Comparison of ENCODE assay signal across 19 mouse cellular contexts in genomic region chr11:117422713-117423112, GRCm38 (mm10).
A peak's percentile ranks its signal among the peaks of the same experiment; 100 is the strongest.
DNase-seq lines count a peak whose midpoint lies in the region; ATAC-seq and TF ChIP-seq lines count a peak whose summit lies in the region.
"Had no signal": no experiment of that assay in that cellular context is flagged by ENCODE, and none has a peak within 500 bp of the region (broad histone marks: within the 10 kb centered on the region; RNA-seq: fewer than 3 reads in every experiment).

No protein-coding gene starts in this region.

- no peaks in the 10 kb centered on the region for H3K36me3 ChIP-seq in kidney, adult 2 months (ENCODE audit: control insufficient read depth, insufficient read depth, low read length)
- H3K36me3 ChIP-seq in midbrain, embryonic 11.5 days (ENCODE audit: control insufficient read depth, insufficient read depth, low read length): no peaks in the 10 kb centered on the region
- no peaks in the 10 kb centered on the region for H3K36me3 ChIP-seq in midbrain, embryonic 10.5 days
- H3K36me3 ChIP-seq in ES-Bruce4 (ENCODE audit: control insufficient read depth, insufficient read depth, low read length, poor library complexity, severe bottlenecking): no peaks in the 10 kb centered on the region
- no peaks in the 10 kb centered on the region for H3K36me3 ChIP-seq in hindbrain, embryonic 14.5 days (replicated peaks; ENCODE audit: control insufficient read depth, insufficient read depth)
- H3K36me3 ChIP-seq: embryonic facial prominence, embryonic 15.5 days; kidney, embryonic 15.5 days; lung, embryonic 15.5 days had no signal

- WGBS in kidney, adult 2 months: 88% methylated on average over 6 of the region's 6 CpGs
- WGBS in midbrain, embryonic 11.5 days: 86% methylated on average over 6 of the region's 6 CpGs
- WGBS in midbrain, embryonic 10.5 days: 87% methylated on average over 6 of the region's 6 CpGs
- 92% methylated on average over 6 of the region's 6 CpGs for WGBS in hindbrain, embryonic 14.5 days

- H3K4me3 ChIP-seq in kidney, adult 2 months (ENCODE audit: insufficient read depth, low read depth, low read length): no peak overlapping the region
- H3K4me3 ChIP-seq in midbrain, embryonic 11.5 days (ENCODE audit: low read depth, low read length): no peak overlapping the region
- H3K4me3 ChIP-seq in midbrain, embryonic 10.5 days: no peak overlapping the region
- H3K4me3 ChIP-seq in ES-Bruce4 (ENCODE audit: low read depth, low read length): no peak overlapping the region
- no peak overlapping the region for H3K4me3 ChIP-seq in hindbrain, embryonic 14.5 days (replicated peaks; ENCODE audit: low read length)
- H3K4me3 ChIP-seq: embryonic facial prominence, embryonic 15.5 days; forebrain, embryonic 13.5 days; kidney, embryonic 15.5 days; lung, embryonic 15.5 days; myocyte had no signal

- no peaks in the 10 kb centered on the region for H3K4me1 ChIP-seq in kidney, adult 2 months (ENCODE audit: control insufficient read depth, insufficient read depth, low read length)
- peaks cover 4% of the 10 kb centered on the region; the same call in 1 of the 2 replicates for H3K4me1 ChIP-seq in midbrain, embryonic 11.5 days (ENCODE audit: control insufficient read depth, insufficient read depth, low read length)
- H3K4me1 ChIP-seq in midbrain, embryonic 10.5 days: peaks cover 24% of the 10 kb centered on the region
- H3K4me1 ChIP-seq in ES-Bruce4 (ENCODE audit: control insufficient read depth, insufficient read depth, low read length): peaks cover 3% of the 10 kb centered on the region
- H3K4me1 ChIP-seq in hindbrain, embryonic 14.5 days (replicated peaks; ENCODE audit: control insufficient read depth, insufficient read depth, low read length): no peaks in the 10 kb centered on the region
- H3K4me1 ChIP-seq: forebrain, embryonic 13.5 days had no signal

- 0 out of 2 replicates have a peak, but pooled peaks have one; percentile 15 for TF ChIP-seq CTCF in kidney, adult 2 months (conservative IDR thresholded peaks at IDR 0.05; ENCODE audit: insufficient read depth, insufficient read length, low read depth, low read length)
- TF ChIP-seq CTCF in ES-Bruce4 (IDR thresholded peaks at IDR 0.05; ENCODE audit: low read depth, low read length): peak; percentile 54
- peak; percentile 39; the same call in 1 of the 2 replicates for TF ChIP-seq CTCF in brain, embryonic 14.5 days (IDR thresholded peaks at IDR 0.05; ENCODE audit: borderline replicate concordance, extremely low read depth, insufficient read depth, insufficient read length)

- no peak for ATAC-seq in midbrain, embryonic 11.5 days (ENCODE audit: low FRiP score)
- ATAC-seq in hindbrain, embryonic 14.5 days (ENCODE audit: low FRiP score): no peak
- ATAC-seq: forebrain, embryonic 13.5 days; hindbrain, embryonic 16.5 days had no signal

- no peak for DNase-seq in kidney, adult 2 months
- DNase-seq in kidney, adult 18-20 months: no peak
- DNase-seq in midbrain, embryonic 11.5 days (ENCODE audit: low spot score, missing footprints): peak; percentile 73
- no peak for DNase-seq in midbrain, embryonic 10.5 days (ENCODE audit: low spot score)
- no peak for DNase-seq in brain, embryonic 14.5 days (ENCODE audit: low read depth)
- no peak for DNase-seq in left cerebral cortex, adult 11 months (ENCODE audit: low spot score)
- no peak for DNase-seq in hindbrain, embryonic 14.5 days (ENCODE audit: low spot score)
- DNase-seq: cerebellum, adult 8-10 months; gastrocnemius, postnatal 14 days; layer of hippocampus, adult 9-11 months; left cerebral cortex, postnatal 4 days; right cerebral cortex, postnatal 14 days had no signal

- no peak for TF ChIP-seq POLR2A in kidney, adult 2 months (IDR thresholded peaks at IDR 0.05; ENCODE audit: low read depth, low read length)
- no peak for TF ChIP-seq POLR2A in ES-Bruce4 (IDR thresholded peaks at IDR 0.05; ENCODE audit: insufficient read depth, low read length)
- no peak for TF ChIP-seq POLR2A in brain, embryonic 14.5 days (IDR thresholded peaks at IDR 0.05; ENCODE audit: borderline replicate concordance, extremely low read depth, insufficient read depth, insufficient read length, poor library complexity, severe bottlenecking)

- H3K9me3 ChIP-seq in midbrain, embryonic 11.5 days (ENCODE audit: control insufficient read depth, low read length): no peaks in the 10 kb centered on the region
- no peaks in the 10 kb centered on the region for H3K9me3 ChIP-seq in midbrain, embryonic 10.5 days (replicated peaks)
- H3K9me3 ChIP-seq in ES-Bruce4 (replicated peaks; ENCODE audit: control insufficient read depth, insufficient read depth, low read length, poor library complexity, severe bottlenecking): no peaks in the 10 kb centered on the region
- no peaks in the 10 kb centered on the region for H3K9me3 ChIP-seq in hindbrain, embryonic 14.5 days (ENCODE audit: control insufficient read depth, low read length)
- H3K9me3 ChIP-seq: embryonic facial prominence, embryonic 15.5 days; forebrain, embryonic 13.5 days; kidney, embryonic 15.5 days; lung, embryonic 15.5 days had no signal

- no peak for TF ChIP-seq EP300 in ES-Bruce4 (IDR thresholded peaks at IDR 0.05; ENCODE audit: insufficient read depth, low read depth, low read length)

- H3K4me2 ChIP-seq in midbrain, embryonic 11.5 days: no peak overlapping the region
- no peak overlapping the region for H3K4me2 ChIP-seq in hindbrain, embryonic 14.5 days (replicated peaks)
- H3K4me2 ChIP-seq: embryonic facial prominence, embryonic 15.5 days; forebrain, embryonic 13.5 days; kidney, embryonic 15.5 days; lung, embryonic 15.5 days had no signal

- no peak overlapping the region for H3K27ac ChIP-seq in kidney, adult 2 months (ENCODE audit: insufficient read depth, low read depth, low read length)
- H3K27ac ChIP-seq in midbrain, embryonic 11.5 days (ENCODE audit: low read depth, low read length): no peak overlapping the region
- H3K27ac ChIP-seq in midbrain, embryonic 10.5 days (replicated peaks): no peak overlapping the region
- H3K27ac ChIP-seq in ES-Bruce4 (ENCODE audit: insufficient read depth, low read length): no peak overlapping the region
- no peak overlapping the region for H3K27ac ChIP-seq in hindbrain, embryonic 14.5 days
- H3K27ac ChIP-seq: embryonic facial prominence, embryonic 15.5 days; forebrain, embryonic 13.5 days; kidney, embryonic 15.5 days; lung, embryonic 15.5 days had no signal

- H3K9ac ChIP-seq in midbrain, embryonic 11.5 days (ENCODE audit: low read length): no peak overlapping the region
- H3K9ac ChIP-seq in ES-Bruce4 (ENCODE audit: low read depth, poor library complexity, severe bottlenecking): no peak overlapping the region
- H3K9ac ChIP-seq in hindbrain, embryonic 14.5 days: no peak overlapping the region
- H3K9ac ChIP-seq: embryonic facial prominence, embryonic 15.5 days; forebrain, embryonic 13.5 days; kidney, embryonic 15.5 days; lung, embryonic 15.5 days had no signal

- no peaks in the 10 kb centered on the region for H3K27me3 ChIP-seq in kidney, adult 2 months (replicated peaks; ENCODE audit: control insufficient read depth, insufficient read depth, low read length)
- no peaks in the 10 kb centered on the region; the same call in 1 of the 2 replicates for H3K27me3 ChIP-seq in midbrain, embryonic 11.5 days (ENCODE audit: control insufficient read depth, insufficient read depth, low read length)
- H3K27me3 ChIP-seq in midbrain, embryonic 10.5 days (ENCODE audit: low read depth, poor library complexity, severe bottlenecking): peaks cover 26% of the 10 kb centered on the region
- no peaks in the 10 kb centered on the region for H3K27me3 ChIP-seq in ES-Bruce4 (ENCODE audit: control insufficient read depth, insufficient read depth, low read length, poor library complexity, severe bottlenecking)
- H3K27me3 ChIP-seq in hindbrain, embryonic 14.5 days (ENCODE audit: control insufficient read depth, insufficient read depth, low read length): no peaks in the 10 kb centered on the region
- H3K27me3 ChIP-seq: embryonic facial prominence, embryonic 15.5 days had no signal
